Mouse (Mus musculus) midbrain, embryonic 13.5 days (tissue): ENCODE results near the gene Pcdh7. TPM values are rescaled to one million over a fixed set of nuclear protein-coding genes. Genes with fewer than 3 reads are reported as not detected.

Experiments used
- ATAC-seq: fragments of 200-750 bp; cut with Nextera tagmentation; 2 replicates; pipeline ENCODE4 v1.8.0; 2017; ENCODE audit warnings: mild to moderate bottlenecking, moderate TSS enrichment, moderate library complexity
- H3K27ac ChIP-seq: fragments of 300-500 bp; sonication (generic); 2 replicates; pipeline ENCODE4 v1.5.1; 2015; ENCODE audit warnings: inconsistent platforms, mild to moderate bottlenecking, moderate library complexity
- H3K27me3 ChIP-seq: fragments of 300-500 bp; sonication (generic); 2 replicates; pipeline ENCODE4 v1.6.1; 2015; ENCODE audit warnings: mild to moderate bottlenecking, inconsistent platforms
- H3K36me3 ChIP-seq: fragments of 300-500 bp; sonication (generic); 2 replicates; pipeline ENCODE4 v1.6.1; 2015; ENCODE audit warnings: mild to moderate bottlenecking, inconsistent platforms
- H3K4me1 ChIP-seq: fragments of 300-500 bp; sonication (generic); replicated peaks from 2 replicates; pipeline ENCODE4 v1.6.1; 2015; ENCODE audit warnings: inconsistent platforms
- H3K4me2 ChIP-seq: fragments of 300-500 bp; sonication (generic); replicated peaks from 2 replicates; pipeline ENCODE4 v1.6.1; 2015; ENCODE audit warnings: moderate library complexity, mild to moderate bottlenecking, inconsistent platforms
- H3K4me3 ChIP-seq: fragments of 300-500 bp; sonication (generic); replicated peaks from 2 replicates; pipeline ENCODE4 v1.5.1; 2015; ENCODE audit warnings: mild to moderate bottlenecking, inconsistent platforms
- H3K9ac ChIP-seq: fragments of 300-500 bp; sonication (generic); replicated peaks from 2 replicates; pipeline ENCODE4 v1.6.1; 2015; ENCODE audit warnings: mild to moderate bottlenecking, inconsistent platforms
- H3K9me3 ChIP-seq: fragments of 300-500 bp; sonication (generic); 2 replicates; pipeline ENCODE4 v1.6.1; 2016; ENCODE audit warnings: mild to moderate bottlenecking, inconsistent platforms
- WGBS: fragments of 180-500 bp; shearing (Covaris S2); methylation state at CpG from one replicate; pipeline ENCODE4 v1.1.7; 2015; 5-methylcytosine and 5-hydroxymethylcytosine counted together
- polyA plus RNA-seq: library from polyadenylated mRNA; unstranded; fragments of >200 nt; fragmentation: Nextera tagmentation; extraction: Ambion mirVana; gene quantifications from 2 replicates; pipeline ENCODE4 v1.2.1, GENCODE M21; 2015

Gene Pcdh7
- polyA plus RNA-seq, 1 experiment from 2014 or later: 14.3 TPM

GRCm38 (mm10) chr5:57778093-57778492 lies 60.3 kb downstream of the Pcdh7 start:
- no peak for ATAC-seq
- 26% methylated on average over 3 of the region's 3 CpGs for WGBS
- H3K4me1 ChIP-seq: no peaks in the 10 kb centered on the region
- no peak overlapping the region for H3K4me2 ChIP-seq
- no peak overlapping the region for H3K4me3 ChIP-seq
- no peaks in the 10 kb centered on the region for H3K27me3 ChIP-seq
- no peak overlapping the region for H3K9ac ChIP-seq
- no peaks in the 10 kb centered on the region for H3K9me3 ChIP-seq
- no peak overlapping the region for H3K27ac ChIP-seq
- H3K36me3 ChIP-seq: no peaks in the 10 kb centered on the region

GRCm38 (mm10) chr5:57779951-57780350 lies 62.2 kb downstream of the Pcdh7 start:
- no peak overlapping the region for H3K4me2 ChIP-seq
- H3K27ac ChIP-seq: no peak overlapping the region

GRCm38 (mm10) chr5:57780574-57780973 lies 62.8 kb downstream of the Pcdh7 start:
- no peak overlapping the region for H3K4me3 ChIP-seq
- ATAC-seq: no peak
- no peaks in the 10 kb centered on the region for H3K4me1 ChIP-seq
- WGBS: 92% methylated on average over 4 of the region's 4 CpGs
- H3K4me2 ChIP-seq: no peak overlapping the region
- no peak overlapping the region for H3K27ac ChIP-seq
- H3K9ac ChIP-seq: no peak overlapping the region
- no peaks in the 10 kb centered on the region for H3K36me3 ChIP-seq
- H3K27me3 ChIP-seq: no peaks in the 10 kb centered on the region
- H3K9me3 ChIP-seq: no peaks in the 10 kb centered on the region

More at GRCm38 (mm10) chr5:57779951-57780350, 62.2 kb downstream of the Pcdh7 start:
- Histone ChIP-seq H3K4me1 (no peaks in the 10 kb centered on the region), H3K9me3 (no peaks in the 10 kb centered on the region), H3K27me3 (no peaks in the 10 kb centered on the region), H3K9ac (no peak overlapping the region), H3K4me3 (no peak overlapping the region), H3K36me3 (no peaks in the 10 kb centered on the region)
- no peak for ATAC-seq

- Histone ChIP-seq H3K27ac (no peak overlapping the region), H3K36me3 (no peaks in the 10 kb centered on the region), H3K4me1 (no peaks in the 10 kb centered on the region), H3K27me3 (no peaks in the 10 kb centered on the region), H3K9me3 (no peaks in the 10 kb centered on the region), H3K4me2 (no peak overlapping the region), H3K4me3 (no peak overlapping the region), H3K9ac (no peak overlapping the region)
- ATAC-seq: no peak
- WGBS: 81% methylated on average over 5 of the region's 5 CpGs
Measured at GRCm38 (mm10) chr5:57781950-57782349, 64.2 kb downstream of the Pcdh7 start.

GRCm38 (mm10) chr5:57782546-57782945 lies 64.8 kb downstream of the Pcdh7 start:
- ATAC-seq: no peak
- WGBS: 65% methylated on average over 3 of the region's 3 CpGs
- Histone ChIP-seq H3K9me3 (no peaks in the 10 kb centered on the region), H3K9ac (no peak overlapping the region), H3K36me3 (no peaks in the 10 kb centered on the region), H3K27ac (no peak overlapping the region), H3K4me2 (no peak overlapping the region), H3K4me1 (no peaks in the 10 kb centered on the region), H3K4me3 (no peak overlapping the region), H3K27me3 (no peaks in the 10 kb centered on the region)

GRCm38 (mm10) chr5:57788775-57789509 lies 71.2 kb downstream of the Pcdh7 start:
- H3K36me3 ChIP-seq: no peaks in the 10 kb centered on the region
- H3K4me3 ChIP-seq: no peak overlapping the region
- 66% methylated on average over 3 of the region's 4 CpGs for WGBS
- peaks cover 4% of the 10 kb centered on the region; the same call in 1 of the 2 replicates for H3K4me1 ChIP-seq
- H3K9me3 ChIP-seq: no peaks in the 10 kb centered on the region
- no peak overlapping the region for H3K9ac ChIP-seq
- H3K27ac ChIP-seq: no peak overlapping the region
- no peak overlapping the region for H3K4me2 ChIP-seq
- no peaks in the 10 kb centered on the region for H3K27me3 ChIP-seq
- peak; percentile 78 for ATAC-seq

GRCm38 (mm10) chr5:57796337-57796736 lies 78.6 kb downstream of the Pcdh7 start:
- Histone ChIP-seq H3K4me1 (no peaks in the 10 kb centered on the region), H3K36me3 (no peaks in the 10 kb centered on the region), H3K4me3 (no peak overlapping the region), H3K9ac (no peak overlapping the region), H3K27ac (no peak overlapping the region), H3K27me3 (no peaks in the 10 kb centered on the region), H3K9me3 (no peaks in the 10 kb centered on the region), H3K4me2 (no peak overlapping the region)
- ATAC-seq: no peak

- ATAC-seq: no peak
- 80% methylated on average over 7 of the region's 7 CpGs for WGBS
Measured at GRCm38 (mm10) chr5:57797951-57798670, 80.3 kb downstream of the Pcdh7 start.

GRCm38 (mm10) chr5:57803108-57803507 lies 85.3 kb downstream of the Pcdh7 start:
- no peaks in the 10 kb centered on the region for H3K4me1 ChIP-seq
- H3K4me3 ChIP-seq: no peak overlapping the region
- no peak overlapping the region for H3K9ac ChIP-seq
- no peak overlapping the region for H3K27ac ChIP-seq
- H3K9me3 ChIP-seq: no peaks in the 10 kb centered on the region
- no peak overlapping the region for H3K4me2 ChIP-seq
- H3K27me3 ChIP-seq: no peaks in the 10 kb centered on the region
- ATAC-seq: no peak
- no peaks in the 10 kb centered on the region for H3K36me3 ChIP-seq
- 89% methylated on average over 3 of the region's 3 CpGs for WGBS

More at GRCm38 (mm10) chr5:57797951-57798670, 80.3 kb downstream of the Pcdh7 start:
- no peak overlapping the region for H3K4me3 ChIP-seq
- no peak overlapping the region for H3K9ac ChIP-seq
- no peak overlapping the region for H3K4me2 ChIP-seq
- H3K27ac ChIP-seq: no peak overlapping the region
- H3K36me3 ChIP-seq: no peaks in the 10 kb centered on the region
- H3K9me3 ChIP-seq: no peaks in the 10 kb centered on the region
- H3K27me3 ChIP-seq: no peaks in the 10 kb centered on the region
- H3K4me1 ChIP-seq: no peaks in the 10 kb centered on the region

- ATAC-seq: no peak
- Histone ChIP-seq H3K4me3 (no peak overlapping the region), H3K4me2 (no peak overlapping the region), H3K9ac (no peak overlapping the region), H3K36me3 (no peaks in the 10 kb centered on the region), H3K27me3 (no peaks in the 10 kb centered on the region), H3K4me1 (no peaks in the 10 kb centered on the region), H3K9me3 (no peaks in the 10 kb centered on the region), H3K27ac (no peak overlapping the region)
- 79% methylated on average over 5 of the region's 5 CpGs for WGBS
Measured at GRCm38 (mm10) chr5:57803890-57804289, 86.1 kb downstream of the Pcdh7 start.

GRCm38 (mm10) chr5:57807350-57807749 lies 89.6 kb downstream of the Pcdh7 start:
- no peak overlapping the region for H3K9ac ChIP-seq
- H3K9me3 ChIP-seq: no peaks in the 10 kb centered on the region
- H3K4me3 ChIP-seq: no peak overlapping the region
- no peak overlapping the region for H3K4me2 ChIP-seq
- 79% methylated on average over 2 of the region's 2 CpGs for WGBS
- no peaks in the 10 kb centered on the region for H3K4me1 ChIP-seq
- H3K27ac ChIP-seq: no peak overlapping the region
- ATAC-seq: no peak
- no peaks in the 10 kb centered on the region for H3K36me3 ChIP-seq
- H3K27me3 ChIP-seq: no peaks in the 10 kb centered on the region

GRCm38 (mm10) chr5:57810641-57811040 lies 92.9 kb downstream of the Pcdh7 start:
- ATAC-seq: no peak
- 86% methylated on average over 1 of the region's 1 CpGs for WGBS
- no peaks in the 10 kb centered on the region for H3K27me3 ChIP-seq
- no peak overlapping the region for H3K4me2 ChIP-seq
- no peak overlapping the region for H3K4me3 ChIP-seq
- H3K36me3 ChIP-seq: no peaks in the 10 kb centered on the region
- H3K9me3 ChIP-seq: no peaks in the 10 kb centered on the region
- no peak overlapping the region for H3K27ac ChIP-seq
- no peaks in the 10 kb centered on the region for H3K4me1 ChIP-seq
- H3K9ac ChIP-seq: no peak overlapping the region
